ENCODE assay signal across 14 mouse cellular contexts in the genomic region with DNA sequence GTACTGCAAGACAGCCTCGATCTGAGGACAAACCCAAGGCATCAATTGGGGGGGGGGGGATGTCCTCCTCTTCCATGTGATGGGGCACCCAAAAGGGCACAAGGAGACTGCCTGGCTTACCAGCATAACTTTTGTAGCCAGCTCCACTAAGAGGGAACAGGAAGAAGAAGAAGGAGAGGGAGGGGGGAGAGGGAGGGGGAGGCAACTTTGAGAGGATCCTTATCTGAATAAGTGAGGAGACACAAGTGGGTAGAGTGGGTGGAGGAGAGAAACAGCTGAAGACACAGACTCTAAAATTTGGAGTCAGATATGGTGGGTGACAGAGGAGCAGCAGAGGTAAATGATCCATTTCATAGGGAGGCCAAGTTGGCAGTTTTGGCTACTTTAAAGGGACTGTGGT. TPM values are rescaled to one million over a fixed set of nuclear protein-coding genes. Genes with fewer than 3 reads are reported as not detected.
"Had no signal": no experiment of that assay in that cellular context is flagged by ENCODE, and none has a peak within 500 bp of the region (broad histone marks: within the 10 kb centered on the region; RNA-seq: fewer than 3 reads in every experiment).

No protein-coding gene starts in this region.

- H3K9me3 ChIP-seq: kidney, embryonic 15.5 days; limb, embryonic 10.5 days; midbrain, embryonic 15.5 days; neural tube, embryonic 12.5 days; stomach, embryonic 15.5 days had no signal

- H3K4me1 ChIP-seq: kidney, embryonic 15.5 days; limb, embryonic 10.5 days; midbrain, embryonic 15.5 days; neural tube, embryonic 12.5 days; stomach, embryonic 15.5 days had no signal

- H3K4me3 ChIP-seq: kidney, embryonic 15.5 days; left cerebral cortex, adult 2 months; limb, embryonic 10.5 days; midbrain, embryonic 15.5 days; neural tube, embryonic 12.5 days; stomach, embryonic 15.5 days had no signal

- ATAC-seq: midbrain, embryonic 15.5 days had no signal

- H3K27ac ChIP-seq: kidney, embryonic 15.5 days; left cerebral cortex, adult 2 months; limb, embryonic 10.5 days; midbrain, embryonic 15.5 days; neural tube, embryonic 12.5 days; stomach, embryonic 15.5 days had no signal

- H3K27me3 ChIP-seq: kidney, embryonic 15.5 days; midbrain, embryonic 15.5 days; neural tube, embryonic 12.5 days; stomach, embryonic 15.5 days had no signal

- DNase-seq: kidney, adult 2 months; kidney, postnatal 14 days; lung, adult 18-20 months; retina, postnatal 1 day; thymus, adult 2 months; thymus, postnatal 25 days had no signal

- H3K9ac ChIP-seq: kidney, embryonic 15.5 days; midbrain, embryonic 15.5 days; neural tube, embryonic 12.5 days; stomach, embryonic 15.5 days had no signal

- H3K4me2 ChIP-seq: kidney, embryonic 15.5 days; midbrain, embryonic 11.5 days; midbrain, embryonic 15.5 days; neural tube, embryonic 12.5 days; stomach, embryonic 15.5 days had no signal

- H3K36me3 ChIP-seq: kidney, embryonic 15.5 days; limb, embryonic 10.5 days; midbrain, embryonic 15.5 days; neural tube, embryonic 12.5 days; stomach, embryonic 15.5 days had no signal

RNA-seq across cellular contexts. Expression of a gene that starts 16.3 kb away (rescaled TPM):
- total RNA-seq: monocyte, adult 5-6 weeks had no signal
